Mouse (Mus musculus) myocyte (in vitro differentiated cells): ENCODE results near the gene Dram1.

ENCODE experiments used
- E2F4 ChIP-seq: IDR thresholded peaks from one replicate; pipeline ENCODE4 v1.6.1; 2011; ENCODE audit warnings: mild to moderate bottlenecking, control low read depth, moderate library complexity; ENCODE audit not compliant: insufficient read depth
- MAX ChIP-seq: IDR thresholded peaks from one replicate; pipeline ENCODE4 v1.6.1; 2011; ENCODE audit warnings: low read depth, mild to moderate bottlenecking, control low read depth
- MYOD1 ChIP-seq, 3 experiments: IDR thresholded peaks; one replicate each; pipeline ENCODE4 v1.6.1; 2011; ENCODE audit warnings: control low read depth in 2 of 3, low read depth in 2 of 3, mild to moderate bottlenecking in 2 of 3, moderate library complexity in 1 of 3; ENCODE audit not compliant: insufficient read length in 2 of 3, control insufficient read depth in 1 of 3
- MYOG ChIP-seq, 3 experiments: IDR thresholded peaks; one replicate each; pipeline ENCODE4 v1.6.1; 2011; ENCODE audit warnings: control low read depth in 2 of 3, low read depth in 2 of 3, mild to moderate bottlenecking in 2 of 3; ENCODE audit not compliant: insufficient read length in 2 of 3, control insufficient read depth in 1 of 3, insufficient read depth in 1 of 3
- POLR2A ChIP-seq: IDR thresholded peaks from one replicate; pipeline ENCODE4 v1.6.1; 2011; ENCODE audit warnings: low read depth, mild to moderate bottlenecking, control low read depth, moderate library complexity; ENCODE audit not compliant: insufficient read length
- POLR2AphosphoS2 ChIP-seq: IDR thresholded peaks from one replicate; pipeline ENCODE4 v1.6.1; 2011; ENCODE audit warnings: low read depth, control low read depth; ENCODE audit not compliant: insufficient read length
- TCF12 ChIP-seq: IDR thresholded peaks from one replicate; pipeline ENCODE4 v1.6.1; 2011; ENCODE audit warnings: mild to moderate bottlenecking, control low read depth; ENCODE audit not compliant: poor library complexity, insufficient read depth, severe bottlenecking
- USF1 ChIP-seq: IDR thresholded peaks from one replicate; pipeline ENCODE4 v1.6.1; 2011; ENCODE audit warnings: low read depth, mild to moderate bottlenecking, control low read depth, moderate library complexity

GRCm38 (mm10) chr10:88426896-88427295 lies 48.0 kb upstream of the Dram1 start:
- no peak for TF ChIP-seq POLR2A
- no peak for TF ChIP-seq MYOG (IDR thresholded peaks at IDR 0.05; ENCODE audit: control insufficient read depth in 1 of 3, insufficient read depth in 1 of 3, insufficient read length in 2 of 3, low read depth in 2 of 3)
- TF ChIP-seq TCF12, result no peak
- no peak for TF ChIP-seq USF1
- TF ChIP-seq MYOD1 (IDR thresholded peaks at IDR 0.05; ENCODE audit: control insufficient read depth in 1 of 3, insufficient read length in 2 of 3, low read depth in 2 of 3), result no peak
- TF ChIP-seq POLR2AphosphoS2, result no peak
- no peak for TF ChIP-seq E2F4
- no peak for TF ChIP-seq MAX
